Mouse (Mus musculus) embryo, embryonic 11 days (tissue): ENCODE measurements around the gene Mia3.
"Not testable (repeated sequence)": the region's sequence is repeated elsewhere in the genome, so short reads cannot be mapped to it uniquely, and the experiment has no call there.

Experiments used
- DNase-seq: peaks from one replicate; pipeline ENCODE4 v3.0.0-alpha.2; 2015

Gene Mia3

DNA sequence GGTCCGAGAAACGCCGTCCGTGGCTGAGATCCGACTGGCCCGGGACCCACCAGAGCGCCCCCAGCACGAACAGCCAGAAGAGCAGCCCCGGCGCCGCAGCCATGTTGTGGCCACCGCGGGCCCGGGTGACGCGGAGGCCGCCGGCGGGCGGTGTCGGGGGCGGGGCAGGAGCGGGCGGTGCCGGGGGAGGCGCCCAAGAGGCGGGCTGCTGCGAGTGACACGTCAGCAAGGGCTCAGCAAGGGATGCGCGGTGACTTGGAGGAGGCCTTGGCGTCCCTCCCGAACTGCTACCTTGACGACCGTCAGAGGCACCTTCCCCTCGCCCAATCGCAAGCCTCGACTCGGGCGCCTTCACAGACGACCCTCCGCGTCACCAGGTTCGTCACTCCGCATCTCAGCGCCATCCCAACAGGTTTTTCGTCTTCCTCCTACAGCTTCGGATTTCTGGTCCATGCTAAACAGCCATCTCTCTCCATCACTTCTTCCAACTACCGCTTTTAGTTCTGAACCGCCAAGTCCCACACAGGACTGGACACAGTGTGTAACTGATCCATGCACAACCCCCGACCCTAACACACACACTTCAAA, at the start of gene Mia3:
Gene Mia3, minus strand, starts transcription at position 127 of the 588 bp plus-strand sequence.
- DNase-seq: peak; percentile 96

DNA sequence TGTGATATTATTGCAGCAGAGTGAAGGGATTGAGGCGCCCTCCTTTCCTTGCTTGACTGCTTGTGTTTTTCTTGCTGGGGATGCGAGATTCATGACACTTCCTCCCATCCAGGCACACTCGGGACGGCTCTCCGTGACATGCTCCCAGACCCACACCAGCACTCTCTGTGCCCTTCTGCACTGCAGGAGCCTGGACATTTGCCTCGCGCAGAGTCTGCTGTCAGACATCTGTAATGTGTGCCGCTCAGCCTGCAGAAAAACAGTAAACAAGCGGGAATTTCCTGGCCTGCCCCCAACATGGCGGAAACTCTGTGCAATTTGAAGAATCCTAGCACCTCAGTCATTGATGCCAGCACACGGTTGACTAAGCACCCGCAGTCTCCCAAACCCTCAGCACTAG, 48.5 kb upstream of the Mia3 start, which contains the start of gene Hhipl2:
Gene Hhipl2, plus strand, starts transcription at position 343 of the 400 bp plus-strand sequence.
- DNase-seq: no peak

DNA sequence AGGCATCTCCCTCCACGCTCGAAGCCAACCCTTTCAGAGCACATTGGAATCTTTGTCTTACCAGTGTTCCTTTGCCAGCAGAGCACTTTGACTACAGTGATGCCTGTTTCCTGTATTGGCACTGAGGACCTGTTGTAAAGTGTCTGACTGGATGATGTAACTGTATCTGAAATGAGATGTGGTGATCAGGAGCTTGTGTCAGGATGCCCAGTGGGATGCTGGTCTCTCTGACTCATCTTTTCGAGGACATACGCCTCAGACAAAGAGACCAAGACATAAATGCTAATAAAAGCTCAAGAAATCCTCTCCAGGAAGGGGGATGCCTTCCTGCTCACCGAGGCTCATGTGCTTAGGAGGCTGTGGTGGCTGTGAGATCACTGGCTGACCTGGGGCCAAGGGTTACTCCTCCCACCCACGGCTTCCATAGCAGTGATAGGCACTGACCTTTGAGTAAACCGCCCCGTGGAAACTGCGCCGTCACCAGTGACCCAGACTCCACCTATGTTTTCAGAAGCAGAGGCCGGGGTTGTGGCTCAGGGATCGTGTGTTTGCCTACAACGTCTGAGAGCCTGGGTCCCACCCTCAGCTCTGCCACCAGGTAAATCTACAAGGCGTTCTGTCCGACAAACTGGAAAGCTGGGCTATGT, 44.9 kb upstream of the Mia3 start:
- DNase-seq: no peak

DNA sequence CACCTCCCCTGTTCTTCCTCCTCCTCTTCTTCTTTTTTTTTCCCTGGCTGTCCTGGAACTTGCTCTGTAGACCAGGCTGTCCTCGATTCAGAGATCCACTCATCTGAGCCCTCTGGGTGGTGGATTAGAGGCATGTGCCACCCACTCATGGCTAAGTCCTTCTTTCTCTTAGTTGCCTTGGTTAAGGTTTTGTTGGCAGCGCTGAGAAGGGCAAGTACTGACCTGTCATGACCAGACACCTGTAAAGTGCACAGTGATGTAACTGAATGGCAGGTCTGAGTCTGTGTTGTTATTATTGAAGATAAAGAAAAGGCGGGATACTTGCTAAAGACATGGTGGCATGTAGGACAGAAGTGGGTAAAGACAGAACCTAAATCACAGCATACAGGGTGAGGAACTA, 34.0 kb upstream of the Mia3 start:
- no peak for DNase-seq

DNA sequence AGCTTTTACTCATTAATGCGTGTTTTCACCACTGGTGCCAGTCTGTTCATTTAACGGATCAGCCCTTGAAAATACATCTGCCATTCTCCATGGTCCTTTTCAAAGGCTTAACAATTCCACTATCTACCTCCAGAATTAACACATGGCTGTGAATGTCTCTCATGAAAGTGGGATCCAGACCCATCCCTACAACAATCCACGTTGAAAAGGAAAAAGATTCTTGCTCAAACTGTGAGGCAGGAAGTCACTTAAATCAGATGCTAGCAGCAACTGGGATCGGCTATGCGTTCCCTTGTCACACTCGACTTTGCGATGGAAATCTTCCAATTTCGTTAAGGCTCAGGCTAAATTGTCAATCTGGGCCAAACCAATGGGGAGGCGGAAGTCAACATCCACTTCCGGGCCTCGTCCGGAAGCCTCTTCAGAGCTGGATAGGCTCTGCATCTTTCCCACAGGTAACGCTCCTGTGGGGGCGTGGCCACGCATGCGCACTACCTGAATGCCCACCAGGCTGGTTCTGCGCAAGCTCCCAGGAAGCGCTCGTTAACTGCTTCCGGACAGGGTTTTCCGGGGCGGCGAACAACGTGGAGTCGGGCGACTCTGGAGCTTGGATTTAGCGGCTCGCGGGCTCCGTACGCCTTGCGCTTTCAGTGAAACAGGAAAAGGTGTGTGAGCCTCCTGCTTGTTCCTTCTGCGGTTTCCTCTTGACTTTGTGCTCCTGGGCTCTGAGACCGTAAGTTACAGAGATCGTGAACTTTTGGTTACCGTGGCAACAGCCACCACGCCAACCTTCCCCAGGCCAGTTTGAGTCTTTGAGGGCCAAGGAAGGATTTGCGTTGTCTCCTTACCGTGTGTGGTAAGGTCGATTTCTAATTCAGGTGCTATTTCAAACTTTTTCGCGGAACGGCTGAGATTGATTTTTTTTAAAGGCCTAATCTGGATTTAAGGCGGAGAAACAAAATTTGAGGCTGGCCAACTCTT, 19.4 kb upstream of the Mia3 start, which contains the start of gene Taf1a:
Gene Taf1a, plus strand, starts transcription at position 556 of the 981 bp plus-strand sequence.
- peak; percentile 93 for DNase-seq

DNA sequence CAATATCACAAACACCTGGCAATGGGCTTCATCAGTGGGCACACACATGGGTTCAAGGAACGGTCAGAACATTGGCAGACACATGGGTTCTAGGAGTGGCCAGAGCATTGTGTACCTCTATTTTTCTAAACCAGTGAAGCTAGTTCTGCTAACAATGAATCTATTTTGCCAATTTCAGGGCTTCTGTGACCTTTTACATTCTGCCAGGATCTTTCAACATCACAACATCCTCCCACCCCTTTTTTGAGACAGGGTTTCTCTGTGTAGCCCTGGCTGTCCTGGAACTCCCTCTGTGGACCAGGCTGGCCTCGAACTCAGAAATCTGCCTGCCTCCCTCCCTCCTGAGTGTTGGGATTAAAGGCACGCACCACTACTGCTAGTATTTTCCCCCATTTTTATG, 18.1 kb upstream of the Mia3 start:
- not testable (repeated sequence) for DNase-seq

DNA sequence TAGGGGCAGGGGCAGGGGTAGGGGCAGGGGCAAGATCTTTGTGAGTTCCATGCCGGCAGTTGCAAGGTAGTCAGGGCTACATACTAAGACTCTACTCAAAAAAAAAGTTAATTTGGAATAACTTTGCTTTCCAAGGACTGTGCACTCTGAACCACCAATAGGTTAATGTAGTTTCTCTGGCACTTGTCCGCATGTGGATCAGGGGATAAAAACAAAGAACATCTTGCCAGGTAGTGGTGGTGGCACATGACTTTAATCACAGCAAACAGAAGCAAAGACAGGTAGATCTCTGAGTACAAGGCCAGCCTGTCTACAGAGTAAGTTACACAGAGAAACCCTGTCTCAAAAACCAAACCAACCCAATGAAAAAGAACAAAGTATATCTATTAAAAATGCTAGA, 13.3 kb upstream of the Mia3 start:
- no peak for DNase-seq

DNA sequence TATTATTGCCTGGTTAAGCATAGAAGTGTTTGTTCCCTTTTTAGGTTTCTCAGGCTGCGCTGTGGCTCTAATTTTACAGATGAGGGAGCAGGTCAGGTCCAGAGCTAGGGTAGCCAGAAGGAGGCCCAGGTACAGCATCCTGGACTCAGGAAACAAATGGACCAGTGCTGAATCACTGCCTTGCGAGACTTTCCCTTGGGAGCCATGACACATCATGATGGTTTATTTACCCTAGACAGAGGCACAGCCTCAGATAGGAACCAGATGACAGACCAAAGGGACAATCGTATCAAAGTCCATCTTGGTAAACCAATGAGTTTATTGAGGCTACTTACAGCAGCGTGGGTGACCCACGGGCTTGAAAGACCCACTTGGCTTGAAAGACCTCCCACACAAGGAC, 12.5 kb upstream of the Mia3 start:
- no peak for DNase-seq

DNA sequence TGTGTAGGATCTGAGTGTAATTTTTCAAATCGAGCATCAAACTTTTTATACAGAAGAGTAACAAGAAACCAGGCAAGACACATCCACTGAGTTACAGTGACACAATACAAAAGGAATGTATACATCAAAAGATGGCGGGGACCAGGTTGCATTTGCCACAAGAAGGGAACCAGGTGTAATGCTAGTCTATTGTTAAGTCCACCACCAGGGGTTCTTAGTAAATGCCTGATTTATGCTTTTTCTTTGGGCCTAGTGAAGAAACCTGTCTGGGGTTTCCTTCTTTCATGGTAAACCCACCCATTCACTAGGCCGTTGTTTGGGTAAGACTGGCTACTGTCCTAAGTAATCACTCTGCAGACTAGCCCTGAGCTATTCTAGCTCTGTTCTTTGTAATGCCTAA, 10.0 kb upstream of the Mia3 start:
- DNase-seq: not testable (repeated sequence)

DNA sequence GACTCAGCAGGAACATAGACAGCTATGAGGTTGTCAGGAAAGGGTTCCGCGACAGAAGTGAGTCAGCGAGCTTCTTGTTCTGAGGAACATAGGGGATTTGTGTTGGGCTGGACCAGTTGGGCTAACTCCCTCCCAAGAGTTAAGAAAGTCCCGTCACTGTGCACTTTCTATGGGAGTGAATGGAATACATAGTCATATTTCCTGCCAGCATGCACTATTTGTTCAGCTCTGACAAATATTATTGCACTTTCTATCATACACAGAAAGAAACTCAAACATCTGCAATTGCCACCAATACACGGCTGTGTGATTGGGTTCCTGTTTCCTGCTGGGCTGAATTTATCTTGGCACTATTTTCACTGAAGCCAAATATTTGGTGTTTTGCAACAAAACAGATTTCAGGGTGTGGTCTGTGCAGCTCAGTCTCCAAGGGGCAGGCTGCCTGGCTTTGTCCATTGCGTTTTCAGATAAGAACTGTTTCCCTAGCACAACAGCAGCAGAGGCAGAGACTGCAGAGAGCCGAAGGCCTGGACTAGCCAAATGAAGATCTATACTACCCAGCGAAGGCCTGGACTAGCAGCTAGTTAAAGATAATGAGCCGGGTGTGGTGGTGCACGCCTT, 9.1 kb upstream of the Mia3 start:
- DNase-seq: no peak

DNA sequence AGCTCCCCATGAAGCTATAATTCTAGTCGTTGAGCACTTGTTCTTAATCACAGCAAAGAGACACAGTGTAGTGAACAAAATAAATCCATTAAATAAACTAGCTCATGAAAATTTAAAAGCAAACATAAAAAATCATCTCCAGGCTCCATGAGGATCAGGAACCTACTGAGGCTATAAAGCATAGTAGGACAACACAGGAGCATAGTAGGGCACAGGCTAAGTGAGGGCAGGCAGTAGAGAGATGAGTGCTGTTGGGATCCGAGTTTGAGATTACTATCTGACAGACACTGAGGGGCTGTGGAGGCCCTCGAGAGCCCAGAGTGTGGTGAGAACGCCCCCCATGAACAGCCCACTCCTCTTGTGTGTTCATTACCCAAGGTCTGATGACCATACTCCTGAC, 7.7 kb upstream of the Mia3 start:
- DNase-seq: no peak

DNA sequence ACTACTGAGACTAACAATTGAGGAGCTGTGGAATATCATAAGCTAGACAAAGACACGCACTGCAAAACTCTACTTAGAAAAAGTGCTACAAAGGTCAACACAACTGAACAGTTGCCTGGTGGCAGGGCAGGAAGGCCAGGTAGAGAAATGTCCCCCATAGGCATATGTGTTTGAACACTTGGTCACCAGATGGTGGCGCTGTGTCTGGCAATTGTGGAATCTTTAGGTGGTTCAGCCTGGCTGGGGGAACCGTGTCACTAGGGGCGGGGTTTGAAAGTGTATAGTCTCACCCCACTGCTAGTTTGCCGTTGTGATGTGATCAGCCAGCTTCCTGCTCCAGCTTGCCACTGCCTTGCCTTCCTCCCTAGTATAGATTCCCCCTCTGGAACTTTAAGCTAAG, 5.4 kb upstream of the Mia3 start:
- DNase-seq: no peak

DNA sequence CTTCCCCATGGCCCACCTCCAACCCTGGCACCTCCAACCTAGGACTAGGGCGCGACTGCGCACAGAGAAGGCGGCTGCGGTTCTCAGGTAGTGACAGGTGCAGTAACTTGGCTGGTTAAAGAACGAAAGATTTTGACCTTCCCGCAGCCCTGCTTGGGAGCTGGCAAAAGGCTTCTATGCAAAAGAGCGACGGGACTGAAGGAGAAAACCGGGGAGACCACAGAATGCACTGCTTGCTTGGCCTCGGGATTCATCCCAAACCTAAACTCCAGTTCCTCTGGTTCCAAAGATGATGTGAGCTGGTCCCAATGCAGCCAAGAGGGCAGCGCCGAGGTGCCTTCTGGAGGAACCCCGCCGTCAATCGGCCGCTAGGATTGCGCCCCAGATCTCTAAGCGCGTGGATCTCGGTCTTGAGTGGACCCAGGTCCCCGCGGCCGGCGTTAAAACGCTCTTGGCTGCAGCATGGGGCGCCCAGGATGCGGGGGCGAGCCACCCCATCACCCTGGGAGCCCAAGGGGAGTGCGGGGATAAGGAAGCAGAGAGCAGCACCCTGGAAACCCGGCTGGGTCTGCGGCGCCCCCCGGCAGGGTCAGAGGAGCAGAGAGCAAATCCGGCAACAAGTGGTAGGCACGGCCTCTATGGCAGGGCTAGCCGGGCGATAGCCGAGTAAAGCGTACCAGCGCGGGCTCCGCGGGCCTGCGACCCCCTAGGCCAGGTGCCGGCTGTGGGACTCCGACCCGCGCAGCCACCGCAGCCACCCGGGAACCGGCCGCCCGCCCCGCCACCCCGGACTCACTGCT, 552 bp downstream of the Mia3 start:
- DNase-seq: peak; percentile 43

DNA sequence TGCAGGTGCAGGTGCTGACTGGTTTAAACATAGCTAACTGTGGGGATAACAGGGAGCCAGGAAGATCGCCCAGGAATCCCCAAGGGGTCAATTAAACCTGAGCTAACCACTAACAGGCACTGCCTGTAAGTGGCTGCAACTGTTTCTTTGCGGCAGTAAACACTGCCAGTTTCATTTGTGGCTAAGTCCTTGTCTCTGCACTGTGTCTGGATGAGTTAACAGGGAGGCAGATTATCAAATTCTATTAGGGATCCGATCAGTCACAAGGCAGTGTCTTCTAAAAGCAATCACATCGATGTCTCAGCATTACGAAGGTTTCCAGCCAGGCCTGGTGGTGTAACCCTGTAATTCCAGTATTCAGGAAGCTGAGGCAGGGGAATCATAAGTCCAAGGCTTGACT, 3.0 kb downstream of the Mia3 start:
- DNase-seq: no peak

DNA sequence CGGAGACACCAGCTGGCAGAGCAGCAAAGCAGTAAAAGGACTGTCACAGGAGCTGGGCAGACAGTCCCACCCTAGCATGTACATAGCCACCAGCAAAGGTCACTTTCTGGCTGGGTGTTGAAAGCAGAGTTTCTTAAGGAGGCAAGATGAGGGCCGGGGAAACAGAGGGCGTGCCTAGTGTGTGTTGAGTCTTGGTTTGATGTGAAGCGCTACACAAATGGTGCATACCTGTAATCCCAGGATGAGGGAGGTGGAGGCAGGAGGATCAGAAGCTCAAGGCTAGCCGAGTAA, 5.8 kb downstream of the Mia3 start:
- no peak for DNase-seq

DNA sequence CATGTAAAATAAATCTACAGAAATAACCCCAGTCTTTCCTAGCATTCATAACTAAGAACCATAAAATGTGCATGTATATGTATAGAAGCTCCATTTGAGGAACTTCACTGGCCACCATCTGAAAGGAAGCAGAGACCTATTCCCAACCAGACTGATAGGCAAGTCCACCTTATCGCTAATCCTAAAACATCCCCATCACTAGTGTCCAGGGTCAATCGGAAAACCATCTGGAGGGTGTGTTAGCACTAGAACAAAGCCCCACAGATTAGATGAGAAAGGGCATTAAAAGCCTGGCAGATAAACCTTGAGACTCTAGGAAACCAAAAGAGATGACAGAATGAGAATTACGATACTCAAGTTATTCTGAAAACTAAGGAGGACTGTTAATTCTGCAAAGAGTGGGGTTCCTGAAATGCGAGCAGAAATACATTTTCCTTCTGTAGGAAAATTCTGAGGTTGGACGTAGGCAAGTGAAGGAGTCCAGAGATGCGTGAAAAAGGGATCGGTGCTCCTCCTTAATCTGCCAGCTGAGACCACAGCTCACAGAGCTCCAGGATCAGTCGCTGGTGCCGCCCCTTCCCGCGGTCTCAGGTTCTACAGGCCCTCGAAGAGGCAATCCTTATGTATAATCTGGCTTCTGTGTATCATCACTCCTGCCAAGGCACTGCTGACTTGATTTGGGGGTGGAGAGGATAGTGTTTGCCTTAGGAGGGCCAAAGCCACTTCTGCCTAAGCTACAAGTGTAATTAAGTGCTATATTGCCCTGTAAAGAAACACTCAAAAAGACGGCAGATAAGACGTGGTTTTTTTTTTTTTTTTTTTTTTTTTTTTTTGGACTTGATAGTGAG, 6.4 kb downstream of the Mia3 start:
- DNase-seq: no peak

DNA sequence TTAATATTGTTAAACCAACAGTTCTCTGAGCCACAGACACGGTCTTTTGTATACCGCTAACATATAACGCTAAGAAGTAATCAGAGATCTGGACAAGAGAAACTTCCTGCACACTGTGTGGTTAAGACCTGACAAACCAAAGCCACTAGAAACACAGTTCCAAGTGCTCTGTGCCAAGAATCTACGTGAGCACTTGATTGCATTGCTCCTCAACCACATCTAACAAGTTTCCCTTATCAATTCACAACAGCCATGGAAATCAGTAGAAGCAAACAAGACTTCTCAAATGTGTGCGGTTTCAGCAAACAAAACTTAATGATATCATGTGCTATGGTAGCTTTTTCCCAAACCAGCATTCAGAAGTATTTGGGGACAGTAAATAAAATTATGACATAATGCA, 7.1 kb downstream of the Mia3 start:
- no peak for DNase-seq

DNA sequence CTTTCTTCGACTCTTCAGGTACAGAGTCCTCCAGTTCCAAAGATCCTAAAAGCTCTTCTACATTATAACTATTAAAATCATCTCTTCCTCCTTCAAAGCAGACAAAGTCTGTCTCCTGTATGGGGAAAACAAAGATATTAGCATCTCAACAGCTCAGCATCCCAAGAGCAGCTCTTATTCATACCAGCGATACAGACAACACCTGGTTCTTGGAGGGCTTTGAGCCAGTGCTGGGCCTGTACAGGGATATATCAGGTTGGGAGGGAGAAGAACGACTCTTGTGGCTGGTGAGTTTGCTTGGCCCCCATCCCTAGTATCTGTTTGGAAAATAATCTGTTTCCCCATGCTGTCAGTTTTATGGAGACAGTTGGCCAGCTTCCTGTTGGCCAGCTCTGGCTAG, 10.5 kb downstream of the Mia3 start:
- no peak for DNase-seq

DNA sequence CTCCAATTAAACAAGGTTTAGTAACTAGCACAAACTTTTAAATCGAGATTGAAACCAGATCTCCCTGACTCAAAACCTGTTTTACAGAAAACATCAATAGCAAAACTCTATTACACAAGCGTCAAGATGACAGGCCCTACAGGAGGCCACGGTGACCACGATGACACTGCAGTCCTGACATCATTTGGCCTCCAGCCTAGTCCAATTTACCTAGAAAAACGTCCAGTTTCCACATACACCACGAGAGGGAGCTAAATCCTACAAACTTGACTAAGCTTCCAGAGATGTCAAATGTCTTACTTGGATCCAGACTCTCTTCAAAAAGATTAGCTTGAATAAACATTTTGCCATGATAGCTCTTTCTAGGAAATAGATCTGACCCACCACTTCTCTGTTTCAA, 19.5 kb downstream of the Mia3 start:
- peak; percentile 80 for DNase-seq

DNA sequence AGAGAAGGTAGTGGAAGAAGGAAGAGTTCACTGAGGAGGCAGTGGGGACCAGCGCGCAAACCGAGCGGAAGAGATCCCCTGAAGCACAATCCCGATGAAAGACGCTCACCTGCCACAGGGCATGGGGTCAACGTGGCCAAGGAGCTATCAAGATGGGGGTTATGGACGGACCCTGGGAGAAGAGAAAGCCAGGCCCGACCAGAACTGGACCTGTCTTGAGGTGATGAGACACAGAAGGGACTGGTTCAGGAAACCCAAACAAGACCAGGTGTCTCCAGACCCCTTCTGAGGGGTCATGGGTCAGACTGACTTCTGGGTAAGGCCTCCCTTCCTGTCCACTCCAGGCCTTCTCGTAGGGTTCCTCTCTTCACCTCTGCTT, 23.5 kb downstream of the Mia3 start:
- DNase-seq: no peak
